Comparison of ENCODE assay signal across 8 mouse cellular contexts in the genomic region with DNA sequence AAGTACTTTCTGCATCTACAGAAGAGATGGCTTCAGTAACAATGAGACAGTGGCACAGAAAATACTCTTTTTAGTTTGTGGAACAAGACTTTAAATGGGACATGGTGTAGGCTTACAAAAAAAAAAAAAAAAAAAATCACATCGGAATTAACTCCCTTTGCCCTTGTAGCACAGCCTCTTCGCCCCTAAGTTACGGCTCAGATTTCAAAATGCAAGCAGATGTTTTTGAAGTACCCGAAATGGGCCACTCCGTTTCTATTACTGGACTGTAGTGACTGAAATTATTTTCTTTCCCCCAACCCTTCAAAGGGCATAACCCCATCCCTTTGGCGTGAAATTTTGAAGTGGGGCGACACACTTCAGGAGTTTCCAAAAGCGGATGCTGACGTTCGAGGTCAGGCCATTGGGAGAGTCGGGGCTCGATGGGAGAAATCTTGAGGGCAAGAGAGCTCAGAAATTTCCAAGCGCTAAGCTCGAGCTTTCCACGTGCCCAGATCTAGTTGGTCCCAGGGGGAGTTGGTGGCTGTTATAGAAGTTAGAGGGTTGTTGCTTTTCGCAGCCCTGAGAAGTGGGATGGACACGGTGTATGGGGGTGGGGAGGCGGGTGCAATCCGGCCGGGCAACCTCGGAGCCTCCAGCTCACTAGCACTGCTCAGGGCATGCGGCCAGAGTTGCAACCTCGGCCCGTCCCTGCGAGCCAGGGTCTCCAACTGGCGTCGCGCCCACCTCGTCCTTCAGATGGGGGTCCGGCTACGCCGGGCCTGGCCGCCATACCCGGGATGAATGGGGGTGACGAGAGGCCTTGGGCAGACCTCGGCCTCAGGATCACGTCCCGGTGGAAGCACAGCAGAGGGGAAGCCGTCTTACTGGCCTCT. TPM values are rescaled to one million over a fixed set of nuclear protein-coding genes. Genes with fewer than 3 reads are reported as not detected.
DNase-seq lines count a peak whose midpoint lies in the region; ATAC-seq lines count a peak whose summit lies in the region.

Gene Hexim2, plus strand, starts transcription at position 729 of the 875 bp plus-strand sequence.

- peak within 1 kb of the TSS; percentile 90 for H3K4me3 ChIP-seq in neural tube, embryonic 11.5 days (ENCODE audit: low read depth, low read length)
- H3K4me3 ChIP-seq in limb, embryonic 13.5 days = peak within 1 kb of the TSS; percentile 93
- peak within 1 kb of the TSS; percentile 90 for H3K4me3 ChIP-seq in midbrain, embryonic 15.5 days

- WGBS in neural tube, embryonic 11.5 days = under 1% methylated on average over 39 of the region's 39 CpGs
- WGBS in limb, embryonic 13.5 days = under 1% methylated on average over 39 of the region's 39 CpGs
- WGBS in midbrain, embryonic 15.5 days = 1% methylated on average over 39 of the region's 39 CpGs

- peak within 1 kb of the TSS; percentile 92 for H3K27ac ChIP-seq in neural tube, embryonic 11.5 days (ENCODE audit: low read depth, low read length)
- peak within 1 kb of the TSS; percentile 99 for H3K27ac ChIP-seq in limb, embryonic 13.5 days
- H3K27ac ChIP-seq in midbrain, embryonic 15.5 days = peak within 1 kb of the TSS; percentile 98

- H3K27me3 ChIP-seq in neural tube, embryonic 11.5 days (ENCODE audit: control insufficient read depth, insufficient read depth, low read length) = no peaks in the 10 kb centered on the region
- H3K27me3 ChIP-seq in limb, embryonic 13.5 days = no peaks in the 10 kb centered on the region
- no peaks in the 10 kb centered on the region for H3K27me3 ChIP-seq in midbrain, embryonic 15.5 days (replicated peaks)

- peak within 1 kb of the TSS; percentile 99 for H3K9ac ChIP-seq in neural tube, embryonic 11.5 days (ENCODE audit: low read length)
- peak within 1 kb of the TSS; percentile 99 for H3K9ac ChIP-seq in limb, embryonic 13.5 days
- peak within 1 kb of the TSS; percentile 99 for H3K9ac ChIP-seq in midbrain, embryonic 15.5 days

- peaks cover 11% of the 10 kb centered on the region; the same call in 1 of the 2 replicates for H3K4me1 ChIP-seq in neural tube, embryonic 11.5 days (ENCODE audit: control insufficient read depth, insufficient read depth, low read length)
- H3K4me1 ChIP-seq in limb, embryonic 13.5 days = peaks cover 34% of the 10 kb centered on the region
- H3K4me1 ChIP-seq in midbrain, embryonic 15.5 days = peaks cover 38% of the 10 kb centered on the region

- H3K9me3 ChIP-seq in neural tube, embryonic 11.5 days (ENCODE audit: control insufficient read depth, low read length) = no peaks in the 10 kb centered on the region
- no peaks in the 10 kb centered on the region for H3K9me3 ChIP-seq in limb, embryonic 13.5 days
- no peaks in the 10 kb centered on the region for H3K9me3 ChIP-seq in midbrain, embryonic 15.5 days

- peak; percentile 69 for DNase-seq in neural tube, embryonic 11.5 days (ENCODE audit: low spot score)
- no peak for DNase-seq in neural tube, embryonic 10.5 days (ENCODE audit: extremely low spot score, low spot score)
- peak; percentile 85 to 90 for DNase-seq in cerebellum, postnatal 14 days
- peak; percentile 80 for DNase-seq in gastrocnemius, postnatal 10 days
- peak; percentile 38 to 61 for DNase-seq in thymus, adult 18-20 months

- peak; percentile 63 for ATAC-seq in neural tube, embryonic 11.5 days (ENCODE audit: insufficient read depth, low FRiP score, low TSS enrichment)
- ATAC-seq in inflammation-experienced regulatory T-cells, adult 6 months = peak; percentile 2
- peak; percentile 25 for ATAC-seq in limb, embryonic 13.5 days (ENCODE audit: low FRiP score, low read depth)
- peak; percentile 70 for ATAC-seq in midbrain, embryonic 15.5 days (replicated peaks)

- peak within 1 kb of the TSS; percentile 83 for H3K4me2 ChIP-seq in neural tube, embryonic 11.5 days (ENCODE audit: low read depth)
- peak within 1 kb of the TSS; percentile 82 for H3K4me2 ChIP-seq in limb, embryonic 13.5 days (replicated peaks)
- peak within 1 kb of the TSS; percentile 64 for H3K4me2 ChIP-seq in midbrain, embryonic 15.5 days

- H3K36me3 ChIP-seq in neural tube, embryonic 11.5 days (ENCODE audit: control insufficient read depth, insufficient read depth, low read length) = no peaks in the 10 kb centered on the region
- peaks cover 5% of the 10 kb centered on the region; the same call in 1 of the 2 replicates for H3K36me3 ChIP-seq in limb, embryonic 13.5 days
- no peaks in the 10 kb centered on the region for H3K36me3 ChIP-seq in midbrain, embryonic 15.5 days (replicated peaks)

RNA-seq across cellular contexts. Expression of gene Hexim2, which starts in this region (rescaled TPM):
- 5.8 and 7.5 TPM in 2 replicates for polyA plus RNA-seq in neural tube, embryonic 11.5 days (2014; fragmentation: Nextera tagmentation; extraction: Ambion mirVana)
- 1 to 10 TPM; 5.8 to 6.7 TPM for total RNA-seq in gastrocnemius, postnatal 10 days (2021)
- polyA plus RNA-seq in inflammation-experienced regulatory T-cells, adult 6 months (2017; shearing (Covaris generic)) = 1 to 10 TPM in 2 of 3 experiments, under 1 TPM in 1; 0.44 to 2.1 (median 2.0) TPM
- polyA plus RNA-seq in limb, embryonic 13.5 days (2015; fragmentation: Nextera tagmentation; extraction: Ambion mirVana) = 12.8 and 13.8 TPM in 2 replicates
- 27.2 and 33.4 TPM in 2 replicates for polyA plus RNA-seq in midbrain, embryonic 15.5 days (2015; fragmentation: Nextera tagmentation; extraction: Ambion mirVana)

Comparison
In these comparisons a context has a peak if more than half of its experiments do, and no peak if none do; other contexts are left out.
1. ATAC-seq: peak in every context shown above with its lines; median percentile 70 in midbrain, embryonic 15.5 days; 63 in neural tube, embryonic 11.5 days; 25 in limb, embryonic 13.5 days; 2 in inflammation-experienced regulatory T-cells, adult 6 months.